Mouse (Mus musculus) liver (tissue): ENCODE results near the gene Kdelc1.

Source experiments
- DNase-seq: peaks from one replicate; pipeline ENCODE4 v3.0.0-alpha.2; 2020; ENCODE audit warnings: mixed read lengths

Kdelc1 gene

DNA sequence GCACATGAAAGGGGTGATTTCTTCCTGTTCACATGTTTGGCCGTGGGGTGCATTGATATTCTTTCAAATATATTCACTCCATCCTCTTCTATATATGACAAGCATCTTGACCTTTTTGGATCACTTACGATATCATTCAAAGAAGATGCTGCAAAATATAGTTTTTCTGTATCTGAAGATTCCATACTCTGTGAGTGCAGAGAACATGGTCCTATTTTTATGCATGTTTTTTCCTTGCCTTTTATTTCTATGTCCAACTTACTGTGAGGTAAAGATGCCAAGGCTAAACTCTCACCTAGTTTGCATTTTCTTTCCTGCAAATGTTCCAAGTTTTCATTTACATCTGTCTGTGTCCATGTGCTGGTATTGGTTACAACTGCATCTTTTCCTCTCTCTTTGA lies 56.8 kb downstream of the Kdelc1 start, which contains the start of gene Gm8251:
TSS of gene Gm8251 (minus strand) at position 101 of the 400 bp plus-strand sequence.
- DNase-seq: no peak

GRCm38 (mm10) chr1:44057805-44058204 lies 60.8 kb downstream of the Kdelc1 start:
- no peak for DNase-seq
